Mouse (Mus musculus) cortical plate, adult 2 months (tissue): Measurements from ENCODE around the gene Krt28.

Experiments
- CTCF ChIP-seq: fragments of 200-500 bp; IDR thresholded peaks from 2 replicates; pipeline ENCODE4 v1.5.1; 2011; ENCODE audit warnings: mild to moderate bottlenecking, control low read depth, low read length; ENCODE audit not compliant: insufficient read depth; ENCODE audit errors: extremely low read depth
- POLR2A ChIP-seq: fragments of 200-500 bp; IDR thresholded peaks from 2 replicates; pipeline ENCODE4 v1.6.1; 2011; ENCODE audit warnings: mild to moderate bottlenecking, low read length, control low read depth; ENCODE audit not compliant: insufficient read depth; ENCODE audit errors: extremely low read depth

DNA sequence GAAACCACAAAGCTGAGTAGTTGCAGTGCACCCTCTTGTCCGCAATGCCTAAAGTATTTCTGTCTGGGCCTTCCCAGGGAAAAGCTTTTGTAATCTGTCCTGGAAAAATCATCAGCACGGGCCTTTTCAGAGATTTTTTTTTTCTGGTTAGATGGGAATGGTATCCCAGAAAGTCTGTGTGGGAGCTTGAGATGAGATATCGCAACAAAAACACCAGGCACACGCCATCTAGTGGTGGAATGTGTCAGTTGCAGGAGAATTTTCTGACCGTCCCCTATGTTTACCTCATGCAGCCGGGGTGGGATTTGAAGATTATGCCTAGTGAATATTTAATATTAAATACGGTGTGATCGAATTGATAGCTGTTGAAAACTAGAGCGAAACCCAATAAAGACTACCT lies 10.3 kb downstream of the Krt28 start:
- TF ChIP-seq CTCF (peak; percentile 69), POLR2A (no peak)
